9 mouse cellular contexts compared by ENCODE assay signal in genomic region chr7:143753990-143754715, GRCm38 (mm10). TPM values are rescaled to one million over a fixed set of nuclear protein-coding genes. Genes with fewer than 3 reads are reported as not detected.
DNase-seq lines count a peak whose midpoint lies in the region; ATAC-seq and TF ChIP-seq lines count a peak whose summit lies in the region.
"Had no signal": no experiment of that assay in that cellular context is flagged by ENCODE, and none has a peak within 500 bp of the region (broad histone marks: within the 10 kb centered on the region; RNA-seq: fewer than 3 reads in every experiment).

No protein-coding gene starts in this region.

- TF ChIP-seq EP300 in ES-Bruce4 (IDR thresholded peaks at IDR 0.05; ENCODE audit: insufficient read depth, low read depth, low read length): no peak

- H3K9ac ChIP-seq in kidney, embryonic 14.5 days (ENCODE audit: low read depth, low read length): no peak overlapping the region
- no peak overlapping the region for H3K9ac ChIP-seq in ES-Bruce4 (ENCODE audit: low read depth, poor library complexity, severe bottlenecking)

- WGBS in kidney, adult 2 months: 36% methylated on average over 5 of the region's 5 CpGs
- 41% methylated on average over 5 of the region's 5 CpGs for WGBS in kidney, embryonic 14.5 days
- 53% methylated on average over 5 of the region's 5 CpGs for WGBS in embryonic facial prominence, embryonic 10.5 days

- TF ChIP-seq CTCF in kidney, adult 2 months (conservative IDR thresholded peaks at IDR 0.05; ENCODE audit: insufficient read depth, insufficient read length, low read depth, low read length): peak; percentile 88
- peak; percentile 93 for TF ChIP-seq CTCF in ES-Bruce4 (IDR thresholded peaks at IDR 0.05; ENCODE audit: low read depth, low read length)

- H3K36me3 ChIP-seq in kidney, adult 2 months (ENCODE audit: control insufficient read depth, insufficient read depth, low read length): no peaks in the 10 kb centered on the region
- no peaks in the 10 kb centered on the region for H3K36me3 ChIP-seq in kidney, embryonic 14.5 days (ENCODE audit: control insufficient read depth, insufficient read depth, low read length)
- H3K36me3 ChIP-seq in ES-Bruce4 (ENCODE audit: control insufficient read depth, insufficient read depth, low read length, poor library complexity, severe bottlenecking): no peaks in the 10 kb centered on the region
- no peaks in the 10 kb centered on the region for H3K36me3 ChIP-seq in embryonic facial prominence, embryonic 10.5 days (replicated peaks)

- no peak for TF ChIP-seq POLR2A in kidney, adult 2 months (IDR thresholded peaks at IDR 0.05; ENCODE audit: low read depth, low read length)
- no peak for TF ChIP-seq POLR2A in ES-Bruce4 (IDR thresholded peaks at IDR 0.05; ENCODE audit: insufficient read depth, low read length)

- intact Hi-C loops in left cerebral cortex, postnatal 14 days (cut with DNase I): loop anchor here (10.0 kb wide), 1 partner anchor 279 kb away; the partner anchor contains the start of gene Slc22a18

- H3K4me1 ChIP-seq in kidney, adult 2 months (ENCODE audit: control insufficient read depth, insufficient read depth, low read length): no peaks in the 10 kb centered on the region
- H3K4me1 ChIP-seq in kidney, embryonic 14.5 days (ENCODE audit: control insufficient read depth, insufficient read depth, low read length): 0 out of 2 replicates have a peak, but pooled peaks cover 4% of the 10 kb centered on the region
- H3K4me1 ChIP-seq in ES-Bruce4 (ENCODE audit: control insufficient read depth, insufficient read depth, low read length): no peaks in the 10 kb centered on the region
- peaks cover 16% of the 10 kb centered on the region for H3K4me1 ChIP-seq in embryonic facial prominence, embryonic 10.5 days

- peak; percentile 67 for DNase-seq in kidney, adult 2 months
- DNase-seq in adrenal gland, postnatal 14 days: peak; percentile 81
- DNase-seq in embryonic facial prominence, embryonic 10.5 days (ENCODE audit: low spot score): peak; percentile 74
- peak; percentile 48 to 56 for DNase-seq in left cerebral cortex, postnatal 14 days (ENCODE audit: low spot score in 2 of 2)
- peak; percentile 80 for DNase-seq in retina, embryonic 14.5 days (ENCODE audit: low spot score)

- no peak overlapping the region for H3K4me3 ChIP-seq in kidney, adult 2 months (ENCODE audit: insufficient read depth, low read depth, low read length)
- H3K4me3 ChIP-seq in kidney, embryonic 14.5 days (ENCODE audit: low read length): no peak overlapping the region
- no peak overlapping the region for H3K4me3 ChIP-seq in ES-Bruce4 (ENCODE audit: low read depth, low read length)
- no peak overlapping the region for H3K4me3 ChIP-seq in embryonic facial prominence, embryonic 10.5 days
- H3K4me3 ChIP-seq: myocyte had no signal

- H3K4me2 ChIP-seq in kidney, embryonic 14.5 days (replicated peaks; ENCODE audit: low read depth, low read length): no peak overlapping the region

- H3K27me3 ChIP-seq in kidney, adult 2 months (replicated peaks; ENCODE audit: control insufficient read depth, insufficient read depth, low read length): no peaks in the 10 kb centered on the region
- H3K27me3 ChIP-seq in kidney, embryonic 14.5 days (ENCODE audit: control insufficient read depth, insufficient read depth, low read length): peaks cover 7% of the 10 kb centered on the region
- H3K27me3 ChIP-seq in ES-Bruce4 (ENCODE audit: control insufficient read depth, insufficient read depth, low read length, poor library complexity, severe bottlenecking): no peaks in the 10 kb centered on the region
- H3K27me3 ChIP-seq in embryonic facial prominence, embryonic 10.5 days (replicated peaks; ENCODE audit: low read depth, poor library complexity, severe bottlenecking): peaks cover 81% of the 10 kb centered on the region

- ATAC-seq in kidney, embryonic 14.5 days (ENCODE audit: low FRiP score, low TSS enrichment): no peak
- ATAC-seq in erythroblast, adult 5-6 weeks (replicated peaks; ENCODE audit: low FRiP score, poor library complexity, severe bottlenecking): no peak

- no peak overlapping the region for H3K27ac ChIP-seq in kidney, adult 2 months (ENCODE audit: insufficient read depth, low read depth, low read length)
- H3K27ac ChIP-seq in kidney, embryonic 14.5 days (ENCODE audit: low read depth, low read length): no peak overlapping the region
- no peak overlapping the region for H3K27ac ChIP-seq in ES-Bruce4 (ENCODE audit: insufficient read depth, low read length)
- H3K27ac ChIP-seq in embryonic facial prominence, embryonic 10.5 days (replicated peaks): no peak overlapping the region

- no peaks in the 10 kb centered on the region for H3K9me3 ChIP-seq in kidney, embryonic 14.5 days (ENCODE audit: control insufficient read depth, low read length)
- H3K9me3 ChIP-seq in ES-Bruce4 (replicated peaks; ENCODE audit: control insufficient read depth, insufficient read depth, low read length, poor library complexity, severe bottlenecking): no peaks in the 10 kb centered on the region
- H3K9me3 ChIP-seq in embryonic facial prominence, embryonic 10.5 days: no peaks in the 10 kb centered on the region

RNA-seq across cellular contexts. Expression of gene Osbpl5, which starts 2.6 kb away (rescaled TPM):
- 75.0 and 77.1 TPM in 2 replicates for polyA plus RNA-seq in kidney, adult 2 months (2012; rRNA removed)
- 18.7 and 30.7 TPM in 2 replicates for polyA plus RNA-seq in kidney, embryonic 14.5 days (2014; fragmentation: Nextera tagmentation; extraction: Ambion mirVana)
- 8.2 and 13.0 TPM in 2 replicates for polyA plus RNA-seq in ES-Bruce4 (2011; ENCODE audit: insufficient read depth, insufficient read length, low read depth, missing spikeins)
- 26.0 and 36.8 TPM in 2 replicates for total RNA-seq in adrenal gland, postnatal 14 days (2021)
- 15.8 and 16.8 TPM in 2 replicates for polyA plus RNA-seq in embryonic facial prominence, embryonic 10.5 days (2016; fragmentation: Nextera tagmentation; extraction: Ambion mirVana)
- 10 to 100 TPM; 33.7 to 35.6 TPM for total RNA-seq in left cerebral cortex, postnatal 14 days (2021)
- not detected in 2 replicates for total RNA-seq in erythroblast, adult 5-6 weeks (2015; ENCODE audit: low replicate concordance)
- total RNA-seq in erythroblast, adult 5-6 weeks (2017; ENCODE audit: low replicate concordance): 0.56 and 0.60 TPM in 2 replicates

RNA-seq across cellular contexts. Expression of gene Mrgprg, which starts 12.6 kb away (rescaled TPM):
- 0.33 and 1.1 TPM in 2 replicates for polyA plus RNA-seq in kidney, adult 2 months (2012; rRNA removed)
- polyA plus RNA-seq in kidney, embryonic 14.5 days (2014; fragmentation: Nextera tagmentation; extraction: Ambion mirVana): not detected in 2 replicates
- not detected in 2 replicates for polyA plus RNA-seq in ES-Bruce4 (2011; ENCODE audit: insufficient read depth, insufficient read length, low read depth, missing spikeins)
- 0.85 and 1.5 TPM in 2 replicates for total RNA-seq in adrenal gland, postnatal 14 days (2021)
- not detected in 2 replicates for polyA plus RNA-seq in embryonic facial prominence, embryonic 10.5 days (2016; fragmentation: Nextera tagmentation; extraction: Ambion mirVana)
- total RNA-seq in left cerebral cortex, postnatal 14 days (2021): not detected
- not detected in 2 replicates for total RNA-seq in erythroblast, adult 5-6 weeks (2015; ENCODE audit: low replicate concordance)
- not detected in 2 replicates for total RNA-seq in erythroblast, adult 5-6 weeks (2017; ENCODE audit: low replicate concordance)
- polyA plus RNA-seq: myocyte had no signal

RNA-seq across cellular contexts. Expression of gene Mrgpre, which starts 30.1 kb away (rescaled TPM):
- 2.3 and 2.8 TPM in 2 replicates for polyA plus RNA-seq in kidney, adult 2 months (2012; rRNA removed)
- 0.86 and 1.8 TPM in 2 replicates for polyA plus RNA-seq in kidney, embryonic 14.5 days (2014; fragmentation: Nextera tagmentation; extraction: Ambion mirVana)
- 0.18 and 0.48 TPM in 2 replicates for polyA plus RNA-seq in ES-Bruce4 (2011; ENCODE audit: insufficient read depth, insufficient read length, low read depth, missing spikeins)
- total RNA-seq in adrenal gland, postnatal 14 days (2021): 2.1 and 2.7 TPM in 2 replicates
- 1.8 TPM in 2 replicates for polyA plus RNA-seq in embryonic facial prominence, embryonic 10.5 days (2016; fragmentation: Nextera tagmentation; extraction: Ambion mirVana)
- total RNA-seq in left cerebral cortex, postnatal 14 days (2021): 1 to 10 TPM; 7.4 to 8.7 TPM
- total RNA-seq in erythroblast, adult 5-6 weeks (2015; ENCODE audit: low replicate concordance): not detected in 2 replicates
- total RNA-seq in erythroblast, adult 5-6 weeks (2017; ENCODE audit: low replicate concordance): not detected in 2 replicates
